Mouse (Mus musculus) large intestine, adult 2 months (tissue): ENCODE results near the gene Yars. TPM values are rescaled to one million over a fixed set of nuclear protein-coding genes. Genes with fewer than 3 reads are reported as not detected.

Experiments
- DNase-seq: peaks from one replicate; pipeline ENCODE4 v3.0.0-alpha.2; 2012; ENCODE audit warnings: low read depth, low spot score
- WGBS: fragments of 180-500 bp; shearing (Covaris S2); methylation state at CpG from one replicate; pipeline ENCODE4 v1.1.7; 2018; 5-methylcytosine and 5-hydroxymethylcytosine counted together
- polyA plus RNA-seq: library from polyadenylated mRNA; depleted of rRNA; stranded (reverse); fragments of >200 nt; gene quantifications from 2 replicates; pipeline ENCODE4 v1.2.3, GENCODE M21; 2012

Yars gene
- polyA plus RNA-seq, 1 experiment, result 15.6 TPM

DNA sequence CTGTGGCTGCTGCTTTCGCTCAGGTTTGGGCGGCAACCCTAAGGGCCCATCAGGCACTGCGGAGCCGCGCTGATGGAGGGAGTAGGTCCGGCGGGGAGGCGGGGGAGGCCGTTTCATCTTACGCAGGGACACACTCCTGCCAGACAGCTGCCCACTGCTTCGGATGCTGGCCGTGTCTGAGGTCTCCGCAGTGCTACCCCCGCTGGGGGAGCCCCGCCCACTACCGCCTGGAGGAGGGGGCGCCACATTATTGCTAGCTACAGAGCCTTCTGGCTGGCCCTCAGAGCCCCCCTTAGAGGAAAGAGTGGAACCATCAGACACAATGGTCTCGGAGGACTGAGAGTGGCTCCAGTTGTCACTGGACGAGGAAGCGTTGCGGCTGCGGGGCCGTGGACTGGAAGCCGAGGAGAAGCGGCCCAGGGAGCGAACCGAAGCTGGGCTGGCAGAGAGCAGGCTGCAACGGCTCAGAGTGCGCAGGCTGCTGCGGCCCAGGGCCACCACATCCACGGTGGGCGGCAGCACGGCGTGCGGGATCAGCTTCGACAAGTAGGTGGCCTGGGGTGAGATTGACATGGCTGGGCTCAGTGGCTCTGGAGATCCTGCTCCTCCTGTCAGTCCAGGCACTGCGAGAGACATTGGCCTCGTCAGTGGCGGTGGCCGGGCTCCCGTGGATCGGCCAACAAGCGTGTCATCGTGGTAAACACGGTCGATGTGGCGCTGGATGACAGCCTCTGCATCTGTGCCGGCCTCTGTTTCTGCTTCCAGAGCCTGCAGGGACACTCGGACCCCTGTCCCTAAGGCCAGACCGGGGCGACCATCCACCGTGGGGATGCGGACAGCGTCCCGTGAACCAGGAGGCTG, 34.1 kb downstream of the Yars start:
- WGBS, result 85% methylated on average over 55 of the region's 55 CpGs
- DNase-seq, result no peak

- 95% methylated on average over 12 of the region's 12 CpGs for WGBS
- no peak for DNase-seq
Observed at GRCm38 (mm10) chr4:129225315-129225714, 35.8 kb downstream of the Yars start.

DNA sequence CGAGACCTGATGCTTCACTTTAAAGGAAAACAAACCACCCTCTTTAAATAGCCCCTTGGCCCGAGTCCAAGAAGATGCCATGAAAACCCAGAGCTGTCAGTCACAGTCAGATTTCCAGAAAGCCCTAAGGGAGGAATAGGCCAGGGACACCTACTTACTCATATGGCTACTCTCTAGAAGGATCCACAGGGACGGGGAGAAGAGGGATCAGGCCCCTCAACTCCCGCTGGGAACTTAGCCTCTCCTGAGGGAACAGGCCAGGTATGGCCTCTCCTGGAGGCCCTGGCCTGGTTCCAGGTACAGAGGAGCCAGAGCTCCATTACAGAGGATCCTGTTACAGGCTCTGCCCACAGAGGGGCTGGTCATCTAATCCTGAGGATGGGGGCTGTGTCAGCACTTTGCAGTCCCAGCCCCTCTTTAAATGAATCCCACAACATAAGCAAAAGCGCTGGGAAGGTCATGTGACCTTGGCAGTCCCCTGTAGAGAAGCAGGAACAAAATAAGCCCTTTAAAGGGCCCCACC, 36.9 kb downstream of the Yars start:
- WGBS, result 17% methylated on average over 5 of the region's 5 CpGs
- no peak for DNase-seq

DNA sequence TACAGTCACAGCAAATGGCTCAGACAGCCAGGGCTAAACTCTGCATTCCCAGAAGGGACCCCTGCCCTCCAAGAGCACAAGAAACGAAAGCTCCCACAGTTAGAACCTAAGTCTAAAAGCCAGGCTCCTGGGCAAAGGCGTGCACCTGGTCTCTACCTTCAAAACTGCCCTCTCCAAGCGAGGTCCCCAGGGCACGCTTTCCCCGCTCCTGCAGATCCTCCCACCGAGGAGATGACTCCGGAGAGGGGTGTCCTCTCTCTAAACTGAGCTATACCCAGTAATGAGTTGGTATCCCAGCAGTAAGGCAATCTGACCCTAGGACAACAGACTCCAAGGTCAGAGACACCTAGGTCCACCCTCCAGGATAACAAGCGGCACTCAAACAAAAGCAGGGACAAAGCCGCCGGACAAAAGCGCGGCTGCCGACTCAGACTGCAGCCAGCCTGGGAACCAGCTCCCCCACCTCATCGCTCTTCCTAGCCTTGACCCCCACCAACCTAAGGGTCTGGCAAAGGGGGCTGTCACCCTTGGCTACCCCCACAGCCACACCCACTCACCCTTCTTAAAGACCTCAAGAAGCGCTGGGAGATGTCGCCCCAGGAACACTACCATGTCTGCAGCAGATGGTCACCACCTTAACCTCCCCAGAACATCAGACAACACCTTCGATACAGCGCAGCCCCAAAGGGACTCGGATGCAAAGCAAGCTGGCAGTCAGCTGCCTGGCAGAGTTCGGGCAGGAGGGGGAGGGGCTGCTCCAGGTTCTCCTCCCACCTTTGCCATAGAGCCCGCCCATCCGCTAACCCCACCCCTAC, 37.8 kb downstream of the Yars start:
- 31% methylated on average over 22 of the region's 22 CpGs for WGBS
- DNase-seq, result no peak

DNA sequence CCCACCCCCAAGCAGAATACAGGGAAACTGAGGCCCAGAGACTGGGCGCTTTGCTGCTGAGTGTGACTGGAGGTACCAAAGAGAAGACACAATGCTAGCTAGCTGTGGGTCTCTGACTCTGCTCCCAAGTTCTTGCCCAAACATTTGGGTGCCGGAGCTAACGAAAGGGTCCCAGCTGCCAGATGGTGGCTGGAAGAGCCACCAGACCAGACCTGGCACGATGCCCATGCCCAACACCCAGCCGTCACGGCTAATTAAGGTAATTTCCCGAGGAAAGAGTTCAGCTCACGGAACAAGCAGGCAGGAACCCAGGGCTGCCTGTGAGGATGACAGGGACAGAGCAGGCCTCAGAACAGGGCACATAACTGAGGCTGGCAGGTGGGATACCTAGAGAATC, 38.4 kb downstream of the Yars start:
- WGBS, result 26% methylated on average over 8 of the region's 8 CpGs
- no peak for DNase-seq

- no peak for DNase-seq
- 38% methylated on average over 8 of the region's 8 CpGs for WGBS
Observed at GRCm38 (mm10) chr4:129230926-129231325, 41.4 kb downstream of the Yars start.

GRCm38 (mm10) chr4:129231594-129232450, 42.3 kb downstream of the Yars start:
- WGBS, result 30% methylated on average over 12 of the region's 12 CpGs
- DNase-seq, result no peak

DNA sequence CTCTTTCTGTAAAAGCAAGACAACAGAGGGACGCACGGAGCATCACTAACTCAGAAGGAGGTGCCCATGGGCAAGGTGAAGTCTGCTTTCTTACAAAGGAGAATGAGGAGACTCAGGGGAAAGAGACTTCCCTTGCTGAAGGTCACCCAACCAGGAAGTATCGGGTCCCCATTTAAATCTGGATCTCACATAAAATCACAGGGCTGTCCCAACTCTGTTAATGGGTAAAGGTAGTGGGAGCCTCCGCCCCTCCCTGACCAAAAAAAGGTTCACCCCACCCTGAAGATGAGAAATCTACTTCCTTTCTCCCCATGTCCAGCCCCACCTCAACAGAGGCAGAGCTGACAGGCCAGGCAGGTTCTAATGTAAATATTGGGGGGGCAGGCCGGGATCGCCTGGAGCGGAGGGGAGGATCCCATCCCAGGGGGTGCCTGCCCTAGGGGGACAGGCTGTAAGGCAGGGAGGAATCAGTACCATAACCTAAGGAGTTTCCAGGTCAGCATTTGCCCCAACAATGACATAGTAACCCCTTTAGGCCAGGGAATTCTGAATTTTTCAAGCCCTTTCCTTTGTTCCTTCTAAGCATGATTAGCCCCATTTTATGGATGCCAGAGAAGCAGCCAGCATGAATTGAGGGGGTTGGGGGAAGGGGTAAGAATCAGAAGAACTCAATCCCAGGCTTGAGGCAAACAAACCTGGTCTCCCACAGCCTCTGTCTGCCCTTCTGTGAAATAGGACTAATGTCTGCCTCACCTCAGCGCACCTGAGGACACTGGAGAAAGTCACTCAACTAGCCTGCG, 43.2 kb downstream of the Yars start:
- DNase-seq, result no peak
- 49% methylated on average over 9 of the region's 9 CpGs for WGBS

GRCm38 (mm10) chr4:129234488-129234887, 44.9 kb downstream of the Yars start:
- DNase-seq, result no peak
- WGBS, result 23% methylated on average over 7 of the region's 7 CpGs

GRCm38 (mm10) chr4:129235147-129235546, 45.6 kb downstream of the Yars start:
- 81% methylated on average over 3 of the region's 3 CpGs for WGBS
- DNase-seq, result no peak

DNA sequence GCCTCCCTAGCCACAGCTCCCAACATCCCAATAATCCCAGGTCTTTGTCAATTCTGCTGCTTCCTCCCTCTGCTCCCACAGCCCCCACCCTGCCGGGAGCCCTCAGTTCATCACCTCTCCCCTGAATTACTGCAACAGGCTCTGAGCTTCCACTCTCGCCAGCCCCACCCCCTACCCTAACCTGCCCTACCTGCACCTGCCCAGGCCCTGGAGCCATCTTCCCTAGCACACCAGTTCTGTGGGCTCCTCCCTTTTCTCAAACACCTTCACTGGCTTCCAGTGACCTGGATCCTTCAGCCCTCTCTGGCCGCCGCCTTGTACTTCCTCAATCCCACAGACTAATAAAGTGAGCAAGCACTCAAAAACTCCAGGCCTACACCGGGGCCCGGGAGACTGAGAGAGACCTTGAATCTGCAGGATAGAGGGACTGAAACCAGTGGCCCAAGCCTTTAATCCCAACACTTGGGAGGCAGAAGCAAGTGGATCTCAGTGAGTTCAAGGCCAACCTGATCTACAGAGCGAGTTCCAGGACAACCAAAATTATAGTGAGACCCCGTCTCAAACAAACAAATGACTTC, 46.8 kb downstream of the Yars start:
- no peak for DNase-seq
- WGBS, result 37% methylated on average over 8 of the region's 8 CpGs

- no peak for DNase-seq
- 29% methylated on average over 21 of the region's 21 CpGs for WGBS
Observed at GRCm38 (mm10) chr4:129237843-129238441, 48.4 kb downstream of the Yars start.

DNA sequence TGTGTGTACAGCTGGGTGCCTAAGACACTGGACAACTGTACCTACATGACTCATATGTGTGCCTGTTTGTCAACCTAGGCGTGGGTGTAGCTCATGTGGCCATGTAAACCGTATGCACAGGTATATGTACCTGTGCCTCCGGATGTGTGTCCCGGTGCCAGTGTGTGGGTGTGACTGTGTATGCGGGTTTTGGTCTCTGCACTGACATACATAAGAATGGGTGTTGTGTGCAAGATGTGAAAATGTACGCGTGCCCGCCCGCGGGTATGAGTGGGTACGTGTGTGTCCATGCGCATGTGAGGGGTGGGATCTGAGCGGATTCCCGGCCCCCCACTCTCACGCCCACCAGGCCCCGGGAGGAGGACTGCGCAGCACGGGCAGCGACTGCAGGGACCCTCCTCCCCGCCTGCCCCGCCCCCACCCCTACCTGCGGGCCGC, 49.0 kb downstream of the Yars start:
- WGBS, result 4% methylated on average over 23 of the region's 23 CpGs
- no peak for DNase-seq

DNA sequence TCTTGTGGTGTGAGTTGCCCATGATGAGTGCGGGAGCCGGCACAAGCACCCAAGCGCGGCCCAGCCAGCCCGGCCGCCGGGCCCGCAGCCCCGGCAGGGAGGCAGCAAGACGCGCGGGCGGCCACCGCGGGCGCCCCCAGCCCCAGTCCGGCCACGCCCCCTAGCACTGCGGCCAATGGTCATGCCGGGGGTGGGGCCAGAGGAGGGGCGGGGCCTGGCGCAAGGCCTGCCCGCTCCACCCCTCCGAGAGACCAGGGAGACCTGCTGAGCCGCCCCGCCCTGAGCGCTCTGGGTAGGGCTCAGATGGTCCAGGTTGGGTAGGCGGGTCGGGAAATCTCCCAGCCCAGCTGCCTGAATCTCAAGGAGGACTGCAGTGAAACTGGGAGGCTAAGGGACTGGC, 49.5 kb downstream of the Yars start:
- no peak for DNase-seq

GRCm38 (mm10) chr4:129241898-129242297, 52.3 kb downstream of the Yars start:
- DNase-seq, result no peak

More for the DNA sequence above, 49.5 kb downstream of the Yars start:
- 2% methylated on average over 28 of the region's 29 CpGs for WGBS

DNA sequence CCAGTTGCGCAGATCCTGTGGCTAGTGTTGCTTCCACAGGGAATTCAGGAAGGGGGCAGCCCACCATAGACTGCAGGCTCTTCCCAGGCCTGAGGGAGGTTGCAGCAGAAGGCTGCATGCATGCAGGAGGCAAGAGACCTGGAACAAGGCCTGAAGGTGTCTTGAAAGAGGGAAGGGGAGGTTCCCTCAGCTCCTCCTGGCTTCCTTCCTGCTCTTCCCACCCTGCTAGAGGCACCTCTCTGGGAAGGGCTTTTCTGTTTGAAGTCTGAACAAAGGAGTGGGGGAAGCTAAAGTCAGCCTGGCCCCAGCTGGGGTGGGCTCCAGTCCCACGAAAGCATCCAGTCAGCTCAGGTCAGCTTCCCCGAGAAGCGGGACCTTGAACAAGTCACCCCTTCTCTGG, 52.8 kb downstream of the Yars start:
- 74% methylated on average over 4 of the region's 4 CpGs for WGBS
- DNase-seq, result no peak

More at GRCm38 (mm10) chr4:129241898-129242297, 52.3 kb downstream of the Yars start:
- WGBS, result 46% methylated on average over 7 of the region's 7 CpGs

- DNase-seq, result no peak
- WGBS, result 65% methylated on average over 4 of the region's 4 CpGs
Observed at GRCm38 (mm10) chr4:129242761-129243160, 53.2 kb downstream of the Yars start.

- 25% methylated on average over 4 of the region's 4 CpGs for WGBS
- no peak for DNase-seq
Observed at GRCm38 (mm10) chr4:129244802-129245201, 55.2 kb downstream of the Yars start.
